Mouse (Mus musculus) liver, adult 2 months (tissue): ENCODE measurements around the gene Vars.
"Not testable (repeated sequence)": the region's sequence is repeated elsewhere in the genome, so short reads cannot be mapped to it uniquely, and the experiment has no call there.

ENCODE experiments used
- CTCF ChIP-seq: fragments of 200-500 bp; IDR thresholded peaks from 2 replicates; pipeline ENCODE4 v1.5.1; 2011; ENCODE audit warnings: low read depth, low read length, control low read depth
- POLR2A ChIP-seq: fragments of 200-500 bp; IDR thresholded peaks from 2 replicates; pipeline ENCODE4 v1.6.1; 2011; ENCODE audit warnings: low read length, control low read depth; ENCODE audit not compliant: insufficient read depth; ENCODE audit errors: extremely low read depth

GRCm38 (mm10) chr17:34958734-34959129 lies 42.1 kb upstream of the Vars start:
- not testable (repeated sequence) for TF ChIP-seq CTCF, POLR2A
